Mouse (Mus musculus): ENCODE measurements at regions not wholly inside any gene's neighbourhood (a gene's known extent, or its start where the extent isn't known, plus 50 kb on each side); places are given as distances from the start of the nearest gene placed in this dataset.

DNA sequence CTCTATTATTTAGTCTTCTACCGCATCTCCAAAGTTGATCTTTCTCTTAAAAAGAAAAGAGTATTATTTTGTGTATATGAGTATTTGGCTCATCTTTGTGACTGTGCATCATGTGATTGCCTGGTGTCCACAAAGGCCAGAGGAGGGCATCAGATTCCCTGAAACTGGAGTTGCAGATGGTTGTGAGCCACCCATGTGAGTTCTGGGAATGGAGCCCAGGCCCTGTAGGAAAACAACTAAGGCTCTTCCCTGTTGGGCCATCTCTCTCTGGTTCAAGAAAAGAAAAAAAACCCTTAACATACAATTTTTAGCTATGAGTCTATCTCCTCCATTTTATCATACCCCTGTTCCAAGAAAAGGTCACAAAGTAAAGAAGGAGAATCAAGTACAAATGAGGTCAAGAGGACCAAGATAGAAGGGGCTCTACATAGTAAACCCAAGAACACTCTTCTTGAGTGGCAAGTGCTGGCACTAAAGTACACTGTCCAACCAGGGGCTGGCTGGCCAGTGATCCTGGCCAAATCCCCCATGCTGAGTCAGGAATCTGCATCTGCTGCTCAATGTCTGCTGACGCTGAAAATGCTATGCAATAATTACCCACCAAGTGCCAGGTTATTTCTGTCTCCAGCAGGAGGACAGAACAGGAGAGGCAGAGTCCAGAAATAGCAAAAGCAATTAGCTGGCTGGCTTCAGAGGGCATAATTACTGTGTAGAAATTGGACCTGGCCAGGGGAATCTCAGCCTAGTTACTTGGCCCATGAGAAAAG is 108.2 kb upstream of the B3gat1 start:
- ATAC-seq (ENCODE audit: insufficient read depth, low read depth) (no peak), DNase-seq (ENCODE audit: low spot score) (no peak)
- H3K4me3 ChIP-seq (ENCODE audit: low read depth, low read length) = no peak overlapping the region
- no peak overlapping the region for H3K9ac ChIP-seq (replicated peaks; ENCODE audit: low read depth, low read length)
- WGBS = 59% methylated on average over 2 of the region's 2 CpGs
- no peak overlapping the region for H3K27ac ChIP-seq (ENCODE audit: low read depth)
- H3K4me2 ChIP-seq (ENCODE audit: low read depth, low read length) = no peak overlapping the region
- no peaks in the 10 kb centered on the region for H3K27me3 ChIP-seq (ENCODE audit: control insufficient read depth, insufficient read depth, low read length)
- TF ChIP-seq EP300 (IDR thresholded peaks at IDR 0.05; ENCODE audit: low read depth) = no peak
- no peak for TF ChIP-seq CTCF (IDR thresholded peaks at IDR 0.05; ENCODE audit: low read depth)
- no peaks in the 10 kb centered on the region for H3K4me1 ChIP-seq (ENCODE audit: control insufficient read depth, insufficient read depth)
- H3K36me3 ChIP-seq (replicated peaks; ENCODE audit: control insufficient read depth, insufficient read depth, low read length) = no peaks in the 10 kb centered on the region
- peaks cover 5% of the 10 kb centered on the region; the same call in 1 of the 2 replicates for H3K9me3 ChIP-seq (replicated peaks; ENCODE audit: control insufficient read depth, low read length)

DNA sequence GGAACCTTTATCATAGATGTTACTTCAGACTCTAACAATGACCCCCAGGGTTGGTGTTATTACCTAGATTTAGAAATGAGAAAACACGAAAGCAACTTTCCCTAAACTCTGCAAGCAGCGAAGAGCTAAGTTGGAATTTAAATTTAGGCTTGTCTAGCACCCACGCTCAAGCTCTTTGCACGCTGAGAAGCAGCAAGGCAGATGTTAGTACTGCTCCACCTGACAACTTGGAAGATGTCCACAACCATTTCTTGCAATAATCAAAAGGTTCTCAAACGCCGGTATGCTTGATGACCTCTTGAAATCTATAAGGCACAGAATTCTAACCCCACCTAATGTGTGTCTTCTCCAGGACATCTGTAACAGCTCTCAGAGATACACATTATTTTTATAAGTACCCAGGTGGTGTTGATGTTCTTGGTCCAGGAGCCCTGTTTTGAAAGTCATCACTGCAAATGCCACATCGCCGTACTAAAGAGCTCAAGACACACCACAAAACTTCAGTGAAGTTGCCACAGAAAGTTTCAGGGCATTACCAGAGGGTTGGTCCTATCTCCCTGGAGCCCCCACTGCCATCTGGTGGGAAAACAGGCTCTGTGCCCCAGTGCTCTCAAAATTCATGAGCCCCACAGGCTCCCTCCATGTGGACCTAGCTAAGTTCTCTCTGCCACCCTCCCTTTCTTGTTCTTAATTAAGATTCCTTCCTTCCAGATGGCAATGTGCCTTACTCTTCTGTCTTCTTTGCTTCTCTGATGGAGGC is 100.5 kb upstream of the B3gat1 start:
- Histone ChIP-seq H3K9ac (replicated peaks; ENCODE audit: low read depth, low read length) (no peak overlapping the region), H3K9me3 (replicated peaks; ENCODE audit: control insufficient read depth, low read length) (no peaks in the 10 kb centered on the region), H3K4me1 (ENCODE audit: control insufficient read depth, insufficient read depth) (no peaks in the 10 kb centered on the region), H3K36me3 (replicated peaks; ENCODE audit: control insufficient read depth, insufficient read depth, low read length) (no peaks in the 10 kb centered on the region), H3K4me3 (ENCODE audit: low read depth, low read length) (no peak overlapping the region), H3K27ac (ENCODE audit: low read depth) (no peak overlapping the region), H3K4me2 (ENCODE audit: low read depth, low read length) (no peak overlapping the region), H3K27me3 (ENCODE audit: control insufficient read depth, insufficient read depth, low read length) (no peaks in the 10 kb centered on the region)
- ATAC-seq (ENCODE audit: insufficient read depth, low read depth) = no peak
- no peak for TF ChIP-seq EP300 (IDR thresholded peaks at IDR 0.05; ENCODE audit: low read depth)
- TF ChIP-seq CTCF (IDR thresholded peaks at IDR 0.05; ENCODE audit: low read depth) = 0 out of 2 replicates have a peak, but pooled peaks have one; percentile 2
- WGBS = 74% methylated on average over 8 of the region's 8 CpGs
- DNase-seq (ENCODE audit: low spot score) = no peak

DNA sequence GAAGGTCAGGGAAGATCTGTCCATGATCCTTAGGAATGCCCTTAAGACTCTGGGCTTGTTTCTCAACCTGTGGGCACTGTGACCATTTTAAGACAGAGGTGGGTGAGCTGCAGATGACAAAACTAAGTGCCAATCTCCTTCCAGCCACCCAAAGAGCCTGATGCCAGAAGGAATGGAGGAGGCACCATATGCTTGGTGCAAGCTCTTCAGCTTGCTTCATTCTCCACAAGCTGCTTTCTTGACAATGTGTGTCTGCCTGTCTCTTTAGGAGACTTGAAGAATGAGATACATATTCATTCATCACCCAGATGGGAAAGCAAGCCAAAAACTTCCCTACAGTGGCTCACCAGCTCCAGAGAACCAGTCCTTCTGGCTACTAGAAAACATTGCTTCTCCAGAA is 98.3 kb upstream of the B3gat1 start:
- Histone ChIP-seq H3K36me3 (replicated peaks; ENCODE audit: control insufficient read depth, insufficient read depth, low read length) (no peaks in the 10 kb centered on the region), H3K4me3 (ENCODE audit: low read depth, low read length) (no peak overlapping the region), H3K27ac (ENCODE audit: low read depth) (no peak overlapping the region), H3K9me3 (replicated peaks; ENCODE audit: control insufficient read depth, low read length) (no peaks in the 10 kb centered on the region), H3K4me1 (ENCODE audit: control insufficient read depth, insufficient read depth) (no peaks in the 10 kb centered on the region), H3K27me3 (ENCODE audit: control insufficient read depth, insufficient read depth, low read length) (no peaks in the 10 kb centered on the region), H3K9ac (replicated peaks; ENCODE audit: low read depth, low read length) (no peak overlapping the region), H3K4me2 (ENCODE audit: low read depth, low read length) (no peak overlapping the region)
- DNase-seq (ENCODE audit: low spot score) (no peak), ATAC-seq (ENCODE audit: insufficient read depth, low read depth) (no peak)
- TF ChIP-seq CTCF (IDR thresholded peaks at IDR 0.05; ENCODE audit: low read depth) (no peak), EP300 (IDR thresholded peaks at IDR 0.05; ENCODE audit: low read depth) (no peak)

DNA sequence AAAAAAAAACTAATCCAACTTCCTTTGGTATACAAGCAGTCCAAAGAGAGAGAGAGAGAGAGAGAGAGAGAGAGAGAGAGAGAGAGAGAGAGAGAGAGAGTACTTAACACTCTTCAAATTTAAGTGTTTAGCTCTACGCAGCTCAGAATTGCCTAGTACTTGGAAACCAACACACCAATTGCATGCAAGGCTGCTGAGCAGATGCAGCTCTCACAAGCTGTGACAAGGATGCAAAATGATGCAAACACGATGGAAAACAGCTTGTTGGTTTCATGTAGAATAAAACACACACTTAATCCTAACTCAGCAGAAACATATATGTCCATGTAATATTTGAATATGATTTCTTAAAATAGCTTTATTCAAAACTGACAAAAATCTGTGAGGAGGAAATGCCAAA is 94.9 kb upstream of the B3gat1 start:
- Histone ChIP-seq H3K4me2 (ENCODE audit: low read depth, low read length) (no peak overlapping the region), H3K9ac (replicated peaks; ENCODE audit: low read depth, low read length) (no peak overlapping the region), H3K4me1 (ENCODE audit: control insufficient read depth, insufficient read depth) (no peaks in the 10 kb centered on the region), H3K9me3 (replicated peaks; ENCODE audit: control insufficient read depth, low read length) (no peaks in the 10 kb centered on the region), H3K36me3 (replicated peaks; ENCODE audit: control insufficient read depth, insufficient read depth, low read length) (no peaks in the 10 kb centered on the region), H3K27me3 (ENCODE audit: control insufficient read depth, insufficient read depth, low read length) (no peaks in the 10 kb centered on the region), H3K27ac (ENCODE audit: low read depth) (no peak overlapping the region), H3K4me3 (ENCODE audit: low read depth, low read length) (no peak overlapping the region)
- TF ChIP-seq CTCF (IDR thresholded peaks at IDR 0.05; ENCODE audit: low read depth) (no peak), EP300 (IDR thresholded peaks at IDR 0.05; ENCODE audit: low read depth) (no peak)
- no peak for DNase-seq (ENCODE audit: low spot score)
- WGBS = 54% methylated on average over 2 of the region's 2 CpGs
- ATAC-seq (ENCODE audit: insufficient read depth, low read depth) = no peak

DNA sequence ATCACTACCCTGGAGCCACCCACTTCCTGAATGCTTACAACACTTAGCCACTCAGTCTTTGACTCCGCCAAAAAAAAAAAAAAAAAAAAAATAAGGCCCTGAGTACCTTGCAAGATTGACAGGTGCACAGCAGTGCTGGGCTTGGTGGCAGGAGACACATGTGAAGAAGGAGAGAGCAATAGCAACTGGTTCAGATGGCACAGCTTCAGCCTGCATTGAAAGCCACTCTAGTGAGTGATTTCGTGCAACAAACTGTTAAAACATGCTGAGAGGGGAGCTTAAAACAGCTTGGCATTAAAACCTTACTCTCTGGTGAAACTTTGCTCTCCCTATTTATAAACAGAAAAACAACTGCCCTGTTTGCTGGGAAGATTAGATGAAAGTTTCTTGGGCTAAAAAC is 91.2 kb upstream of the B3gat1 start:
- H3K36me3 ChIP-seq (replicated peaks; ENCODE audit: control insufficient read depth, insufficient read depth, low read length) = no peaks in the 10 kb centered on the region
- H3K4me2 ChIP-seq (ENCODE audit: low read depth, low read length) = no peak overlapping the region
- no peak for DNase-seq (ENCODE audit: low spot score)
- no peaks in the 10 kb centered on the region for H3K9me3 ChIP-seq (replicated peaks; ENCODE audit: control insufficient read depth, low read length)
- H3K4me1 ChIP-seq (ENCODE audit: control insufficient read depth, insufficient read depth) = no peaks in the 10 kb centered on the region
- no peak overlapping the region for H3K4me3 ChIP-seq (ENCODE audit: low read depth, low read length)
- no peak for ATAC-seq (ENCODE audit: insufficient read depth, low read depth)
- H3K9ac ChIP-seq (replicated peaks; ENCODE audit: low read depth, low read length) = no peak overlapping the region
- 67% methylated on average over 2 of the region's 2 CpGs for WGBS
- no peaks in the 10 kb centered on the region for H3K27me3 ChIP-seq (ENCODE audit: control insufficient read depth, insufficient read depth, low read length)
- TF ChIP-seq CTCF (IDR thresholded peaks at IDR 0.05; ENCODE audit: low read depth) = no peak
- TF ChIP-seq EP300 (IDR thresholded peaks at IDR 0.05; ENCODE audit: low read depth) = no peak
- no peak overlapping the region for H3K27ac ChIP-seq (ENCODE audit: low read depth)
